Mouse (Mus musculus): Measurements from ENCODE around the gene Mpg. TPM values are rescaled to one million over a fixed set of nuclear protein-coding genes. Genes with fewer than 3 reads are reported as not detected.
A peak's percentile ranks its signal among the peaks of the same experiment; 100 is the strongest.

Gene Mpg
- total RNA-seq, 4 experiments from 2014 or later, result 14.7 to 19.6 (median 17.9) TPM

GRCm38 (mm10) chr11:32230220-32230619 lies 3.9 kb downstream of the Mpg start:
- DNase-seq (ENCODE audit: low spot score in 2 of 2), result no peak

GRCm38 (mm10) chr11:32231125-32231524 lies 4.8 kb downstream of the Mpg start:
- no peak for DNase-seq (ENCODE audit: low spot score in 2 of 2)

- no peak for DNase-seq (ENCODE audit: low spot score in 2 of 2)
These were observed 6.5 kb downstream of the Mpg start for GRCm38 (mm10) chr11:32232848-32233247.

GRCm38 (mm10) chr11:32233895-32234294 lies 7.6 kb downstream of the Mpg start:
- DNase-seq (ENCODE audit: low spot score in 2 of 2), result peak in 1 of 2 experiments; percentile 49

GRCm38 (mm10) chr11:32234816-32235485 lies 8.6 kb downstream of the Mpg start:
- DNase-seq (ENCODE audit: low spot score in 2 of 2), result no peak

- peak; percentile 61 to 75 for DNase-seq (ENCODE audit: low spot score in 2 of 2)
These were observed 9.3 kb downstream of the Mpg start for GRCm38 (mm10) chr11:32235646-32236045.

- DNase-seq (ENCODE audit: low spot score in 2 of 2), result no peak
These were observed 9.8 kb downstream of the Mpg start for GRCm38 (mm10) chr11:32236132-32236531.

GRCm38 (mm10) chr11:32236712-32237410 lies 10.6 kb downstream of the Mpg start:
- DNase-seq (ENCODE audit: low spot score in 2 of 2), result peak in 1 of 2 experiments; percentile 57

- DNase-seq (ENCODE audit: low spot score in 2 of 2), result no peak
These were observed 11.1 kb downstream of the Mpg start for GRCm38 (mm10) chr11:32237411-32237795.

GRCm38 (mm10) chr11:32238093-32238860 lies 12.0 kb downstream of the Mpg start:
- DNase-seq (ENCODE audit: low spot score in 2 of 2), result peak in 1 of 2 experiments; percentile 78

- no peak for DNase-seq (ENCODE audit: low spot score in 2 of 2)
These were observed 15.1 kb downstream of the Mpg start for GRCm38 (mm10) chr11:32241391-32241790.

- DNase-seq (ENCODE audit: low spot score in 2 of 2), result no peak
These were observed 15.9 kb downstream of the Mpg start for GRCm38 (mm10) chr11:32242209-32242608.

- no peak for DNase-seq (ENCODE audit: low spot score in 2 of 2)
These were observed 17.1 kb downstream of the Mpg start for GRCm38 (mm10) chr11:32243205-32243955.

GRCm38 (mm10) chr11:32244064-32244463 lies 17.8 kb downstream of the Mpg start:
- DNase-seq (ENCODE audit: low spot score in 2 of 2), result no peak

- DNase-seq (ENCODE audit: low spot score in 2 of 2), result no peak
These were observed 18.3 kb downstream of the Mpg start for GRCm38 (mm10) chr11:32244617-32245016.

GRCm38 (mm10) chr11:32245614-32246013 lies 19.3 kb downstream of the Mpg start:
- no peak for DNase-seq (ENCODE audit: low spot score in 2 of 2)

GRCm38 (mm10) chr11:32247068-32247467 lies 20.8 kb downstream of the Mpg start:
- no peak for DNase-seq (ENCODE audit: low spot score in 2 of 2)

GRCm38 (mm10) chr11:32248350-32248749 lies 22.0 kb downstream of the Mpg start:
- DNase-seq (ENCODE audit: low spot score in 2 of 2), result no peak

GRCm38 (mm10) chr11:32250880-32251763 lies 24.8 kb downstream of the Mpg start:
- no peak for DNase-seq (ENCODE audit: low spot score in 2 of 2)

- no peak for DNase-seq (ENCODE audit: low spot score in 2 of 2)
These were observed 26.8 kb downstream of the Mpg start for GRCm38 (mm10) chr11:32253121-32253520.
